Mouse (Mus musculus) liver, embryonic 14.5 days (tissue): ENCODE results near the gene Ovca2.

Experiments used
- CTCF ChIP-seq: IDR thresholded peaks from 2 replicates; pipeline ENCODE4 v1.5.1; 2016; ENCODE audit warnings: antibody characterized with exemption, low read depth, control low read depth
- EP300 ChIP-seq: IDR thresholded peaks from 2 replicates; pipeline ENCODE4 v1.6.1; 2016; ENCODE audit warnings: antibody characterized with exemption, low read depth

GRCm38 (mm10) chr11:75220517-75221145, 42.0 kb upstream of the Ovca2 start:
- TF ChIP-seq CTCF (no peak), EP300 (no peak)
